In genomic region chr3:26979603-26980002, GRCm38 (mm10) we compare ENCODE assay signal across 24 mouse cellular contexts.
DNase-seq lines count a peak whose midpoint lies in the region; ATAC-seq lines count a peak whose summit lies in the region.
"Had no signal": no experiment of that assay in that cellular context is flagged by ENCODE, and none has a peak within 500 bp of the region (broad histone marks: within the 10 kb centered on the region; RNA-seq: fewer than 3 reads in every experiment).

No protein-coding gene starts in this region.

- ATAC-seq in limb, embryonic 11.5 days (ENCODE audit: insufficient number of reproducible peaks, low FRiP score, low TSS enrichment, low read depth), result no peak
- no peak for ATAC-seq in kidney, embryonic 15.5 days (replicated peaks; ENCODE audit: low FRiP score)
- ATAC-seq: forebrain, embryonic 15.5 days; Patski had no signal

- H3K27me3 ChIP-seq in limb, embryonic 11.5 days (ENCODE audit: control insufficient read depth, insufficient read depth, low read length), result no peaks in the 10 kb centered on the region
- H3K27me3 ChIP-seq in limb, embryonic 10.5 days (ENCODE audit: low read depth, poor library complexity, severe bottlenecking), result no peaks in the 10 kb centered on the region
- no peaks in the 10 kb centered on the region for H3K27me3 ChIP-seq in kidney, embryonic 15.5 days
- H3K27me3 ChIP-seq: embryonic facial prominence, embryonic 12.5 days; forebrain, embryonic 15.5 days; hindbrain, embryonic 12.5 days; lung, embryonic 15.5 days had no signal

- H3K9me3 ChIP-seq in limb, embryonic 11.5 days (ENCODE audit: control insufficient read depth, low read length), result no peaks in the 10 kb centered on the region
- no peaks in the 10 kb centered on the region for H3K9me3 ChIP-seq in limb, embryonic 10.5 days (replicated peaks)
- no peaks in the 10 kb centered on the region for H3K9me3 ChIP-seq in kidney, embryonic 15.5 days (replicated peaks)
- H3K9me3 ChIP-seq: embryonic facial prominence, embryonic 12.5 days; forebrain, embryonic 15.5 days; hindbrain, embryonic 12.5 days; lung, embryonic 15.5 days; midbrain, embryonic 10.5 days had no signal

- no peaks in the 10 kb centered on the region for H3K4me1 ChIP-seq in limb, embryonic 11.5 days (ENCODE audit: control insufficient read depth, insufficient read depth, low read length)
- no peaks in the 10 kb centered on the region for H3K4me1 ChIP-seq in limb, embryonic 10.5 days
- H3K4me1 ChIP-seq in kidney, embryonic 15.5 days, result peaks cover 8% of the 10 kb centered on the region
- H3K4me1 ChIP-seq: embryonic facial prominence, embryonic 12.5 days; forebrain, embryonic 15.5 days; hindbrain, embryonic 12.5 days; lung, embryonic 15.5 days; midbrain, embryonic 10.5 days had no signal

- H3K27ac ChIP-seq in limb, embryonic 11.5 days (replicated peaks; ENCODE audit: low read depth, low read length), result no peak overlapping the region
- H3K27ac ChIP-seq in limb, embryonic 10.5 days, result no peak overlapping the region
- no peak overlapping the region for H3K27ac ChIP-seq in kidney, embryonic 15.5 days
- H3K27ac ChIP-seq: embryonic facial prominence, embryonic 12.5 days; forebrain, embryonic 15.5 days; hindbrain, embryonic 12.5 days; liver, embryonic 14.5 days; lung, embryonic 15.5 days; midbrain, embryonic 10.5 days had no signal

- no peak overlapping the region for H3K4me2 ChIP-seq in limb, embryonic 11.5 days (ENCODE audit: low read depth, severe bottlenecking)
- no peak overlapping the region for H3K4me2 ChIP-seq in kidney, embryonic 15.5 days
- H3K4me2 ChIP-seq: embryonic facial prominence, embryonic 12.5 days; forebrain, embryonic 15.5 days; heart, embryonic 11.5 days; hindbrain, embryonic 12.5 days; lung, embryonic 15.5 days had no signal

- H3K36me3 ChIP-seq in limb, embryonic 11.5 days (ENCODE audit: control insufficient read depth, insufficient read depth, low read length), result no peaks in the 10 kb centered on the region
- no peaks in the 10 kb centered on the region for H3K36me3 ChIP-seq in limb, embryonic 10.5 days
- H3K36me3 ChIP-seq in kidney, embryonic 15.5 days, result no peaks in the 10 kb centered on the region
- H3K36me3 ChIP-seq: embryonic facial prominence, embryonic 12.5 days; forebrain, embryonic 15.5 days; hindbrain, embryonic 12.5 days; lung, embryonic 15.5 days; midbrain, embryonic 10.5 days had no signal

- peak; percentile 48 for DNase-seq in gastrocnemius, adult 18-20 months (ENCODE audit: low spot score)
- no peak for DNase-seq in gastrocnemius, postnatal 4 days (ENCODE audit: low spot score in 2 of 2)
- DNase-seq in limb, embryonic 11.5 days (ENCODE audit: low spot score), result peak; percentile 14
- no peak for DNase-seq in limb, embryonic 10.5 days (ENCODE audit: low spot score)
- peak; percentile 86 to 93 for DNase-seq in adrenal gland, adult (ENCODE audit: inconsistent age in 2 of 2, low spot score in 1 of 2)
- DNase-seq in brain, adult 2 months (ENCODE audit: low read depth, low spot score), result peak; percentile 57
- no peak for DNase-seq in embryo, embryonic 10 days (ENCODE audit: low spot score)
- DNase-seq: cerebellum, adult 11 months; kidney, adult 18-20 months; kidney, postnatal 25 days; lung, postnatal 4 days; retina, postnatal 1 day; spleen, adult 18-20 months; thymus, postnatal 25 days had no signal

- 76% methylated on average over 2 of the region's 2 CpGs for WGBS in limb, embryonic 11.5 days
- 90% methylated on average over 2 of the region's 2 CpGs for WGBS in limb, embryonic 10.5 days
- 72% methylated on average over 2 of the region's 2 CpGs for WGBS in kidney, embryonic 15.5 days

- no peak overlapping the region for H3K9ac ChIP-seq in limb, embryonic 11.5 days (ENCODE audit: low read length)
- H3K9ac ChIP-seq in kidney, embryonic 15.5 days, result no peak overlapping the region
- H3K9ac ChIP-seq: embryonic facial prominence, embryonic 12.5 days; forebrain, embryonic 15.5 days; hindbrain, embryonic 12.5 days; liver, embryonic 14.5 days; lung, embryonic 15.5 days had no signal

- H3K4me3 ChIP-seq in limb, embryonic 11.5 days (ENCODE audit: low read depth, low read length), result no peak overlapping the region
- no peak overlapping the region for H3K4me3 ChIP-seq in limb, embryonic 10.5 days
- H3K4me3 ChIP-seq in kidney, embryonic 15.5 days (replicated peaks), result no peak overlapping the region
- H3K4me3 ChIP-seq: embryonic facial prominence, embryonic 12.5 days; erythroblast, embryonic 14.5 days; forebrain, embryonic 15.5 days; hindbrain, embryonic 12.5 days; lung, embryonic 15.5 days; midbrain, embryonic 10.5 days had no signal

Comparison
In these comparisons a context has a peak if more than half of its experiments do, and no peak if none do; other contexts are left out.
1. DNase-seq: peak in gastrocnemius, adult 18-20 months (single experiment), limb, embryonic 11.5 days (single experiment), adrenal gland, adult (2 of 2) and brain, adult 2 months (single experiment); none in gastrocnemius, postnatal 4 days (0 of 2), limb, embryonic 10.5 days (single experiment) and embryo, embryonic 10 days (single experiment).